Mouse (Mus musculus) midbrain, embryonic 10.5 days (tissue): ENCODE measurements around the gene Hist1h2br. TPM values are rescaled to one million over a fixed set of nuclear protein-coding genes. Genes with fewer than 3 reads are reported as not detected.
"Not testable (repeated sequence)": the region's sequence is repeated elsewhere in the genome, so short reads cannot be mapped to it uniquely, and the experiment has no call there.

Experiments
- DNase-seq: peaks from one replicate; pipeline ENCODE4 v3.0.0-alpha.2; 2017; ENCODE audit warnings: low spot score
- H3K27ac ChIP-seq: fragments of 300-500 bp; sonication (generic); replicated peaks from 2 replicates; pipeline ENCODE4 v1.5.1; 2016; ENCODE audit warnings: mild to moderate bottlenecking
- H3K27me3 ChIP-seq: fragments of 300-500 bp; sonication (generic); 2 replicates; pipeline ENCODE4 v1.6.1; 2016; ENCODE audit warnings: low read depth, mild to moderate bottlenecking; ENCODE audit not compliant: poor library complexity, severe bottlenecking
- H3K36me3 ChIP-seq: fragments of 300-500 bp; sonication (generic); 2 replicates; pipeline ENCODE4 v1.6.1; 2016; ENCODE audit warnings: mild to moderate bottlenecking, moderate library complexity
- H3K4me1 ChIP-seq: fragments of 300-500 bp; sonication (generic); 2 replicates; pipeline ENCODE4 v1.6.1; 2016
- H3K4me3 ChIP-seq: fragments of 300-500 bp; sonication (generic); 2 replicates; pipeline ENCODE4 v1.5.1; 2016; ENCODE audit warnings: mild to moderate bottlenecking, moderate library complexity
- H3K9me3 ChIP-seq: fragments of 300-500 bp; sonication (generic); replicated peaks from 2 replicates; pipeline ENCODE4 v1.6.1; 2016; ENCODE audit warnings: mild to moderate bottlenecking
- WGBS: fragments of 180-500 bp; shearing (Covaris S2); methylation state at CpG from one replicate; pipeline ENCODE4 v1.1.7; 2016; 5-methylcytosine and 5-hydroxymethylcytosine counted together
- polyA plus RNA-seq: library from polyadenylated mRNA; unstranded; fragments of >200 nt; fragmentation: Nextera tagmentation; extraction: Ambion mirVana; gene quantifications from 2 replicates; pipeline ENCODE4 v1.2.1, GENCODE M21; 2016

Hist1h2br gene
- polyA plus RNA-seq = 15.6 and 19.0 TPM in 2 replicates

DNA sequence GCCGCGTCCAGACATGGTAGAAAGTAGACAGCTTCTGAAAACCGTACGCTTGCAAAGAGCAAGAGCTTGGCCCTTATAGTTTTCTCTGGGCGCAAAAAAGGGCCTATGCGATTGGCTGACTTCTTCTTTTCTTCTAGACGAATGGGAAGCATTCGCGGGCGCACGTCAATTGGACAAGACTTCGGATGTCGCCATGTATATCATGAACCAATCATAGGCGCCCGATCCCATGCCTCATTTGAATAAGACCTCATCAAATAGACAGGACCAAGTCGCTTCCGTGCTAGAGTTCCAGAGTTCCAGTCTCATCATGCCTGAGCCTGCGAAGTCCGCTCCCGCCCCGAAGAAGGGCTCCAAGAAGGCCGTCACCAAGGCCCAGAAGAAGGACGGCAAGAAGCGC, at the start of gene Hist1h2br, which contains the start of gene Hist1h2ap:
TSS of gene Hist1h2br (plus strand) at position 283 of the 400 bp plus-strand sequence.
TSS of gene Hist1h2ap (minus strand) at position 47 of the 400 bp plus-strand sequence.
- DNase-seq, H3K4me3 ChIP-seq, H3K4me1 ChIP-seq, H3K9me3 ChIP-seq, H3K27me3 ChIP-seq, H3K27ac ChIP-seq, H3K36me3 ChIP-seq: not testable (repeated sequence)
- no CpG with 5 or more reads among the region's 24 CpGs for WGBS

DNA sequence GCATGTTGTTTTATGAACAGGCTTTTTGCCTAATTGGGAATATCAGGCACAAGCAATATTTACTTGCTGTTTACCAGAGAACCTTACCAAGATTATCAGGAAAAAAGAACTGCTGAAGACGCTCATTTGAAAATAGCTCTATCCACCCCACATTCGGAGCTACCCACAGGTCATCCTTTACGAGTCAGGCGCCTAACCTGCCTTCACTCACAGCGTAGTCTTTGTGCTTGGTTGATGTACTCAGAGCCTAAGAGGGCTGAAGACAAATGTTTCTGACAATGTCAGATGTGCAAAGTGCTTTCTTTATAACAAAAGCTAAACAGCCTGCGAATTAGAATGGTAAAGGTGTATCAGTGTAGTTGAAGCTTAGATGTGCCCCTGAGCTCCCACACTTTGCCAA, 49.2 kb upstream of the Hist1h2br start:
- H3K27me3 ChIP-seq = no peaks in the 10 kb centered on the region
- peaks cover 63% of the 10 kb centered on the region for H3K4me1 ChIP-seq
- 20% methylated on average over 6 of the region's 6 CpGs for WGBS
- DNase-seq = no peak
- peak overlapping the region; percentile 92 for H3K27ac ChIP-seq
- H3K4me3 ChIP-seq = peak overlapping the region; percentile 59
- no peaks in the 10 kb centered on the region for H3K36me3 ChIP-seq
- H3K9me3 ChIP-seq = no peaks in the 10 kb centered on the region

DNA sequence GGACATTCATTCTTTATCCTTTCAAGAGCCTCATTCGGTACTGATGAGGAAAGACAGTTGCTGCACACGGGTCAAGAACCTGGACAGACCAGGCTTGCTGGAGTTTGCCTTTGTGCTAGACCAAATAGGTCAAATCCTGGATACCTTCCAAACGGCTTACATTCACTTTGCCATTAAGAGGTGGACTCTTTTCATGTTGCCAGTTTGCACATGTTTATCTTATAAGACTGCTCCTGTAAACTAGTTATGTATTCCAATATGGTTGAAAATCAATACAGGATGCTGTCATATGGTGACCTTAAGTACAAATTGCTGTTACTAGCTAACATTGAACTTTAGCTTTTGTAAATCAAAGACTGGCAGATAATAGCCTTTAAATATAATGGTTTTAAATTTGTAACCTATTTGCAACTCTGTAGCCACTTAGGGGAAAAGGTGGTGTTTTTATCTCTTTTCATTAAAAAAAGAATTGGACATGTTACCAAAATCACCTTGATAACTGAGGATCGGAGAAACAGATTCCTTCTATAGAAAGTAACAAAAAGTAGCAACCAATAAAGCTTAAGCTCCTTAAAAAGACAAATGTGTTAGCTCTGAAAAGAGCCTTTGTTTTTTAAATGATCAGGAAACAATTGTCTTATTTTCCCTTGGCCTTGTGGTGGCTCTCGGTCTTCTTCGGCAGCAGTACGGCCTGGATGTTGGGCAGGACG, 47.2 kb upstream of the Hist1h2br start:
- Histone ChIP-seq H3K27ac (peak overlapping the region; percentile 92), H3K27me3 (no peaks in the 10 kb centered on the region), H3K9me3 (no peaks in the 10 kb centered on the region), H3K36me3 (no peaks in the 10 kb centered on the region), H3K4me1 (peaks cover 63% of the 10 kb centered on the region), H3K4me3 (peak overlapping the region; percentile 55)
- peak; percentile 48 for DNase-seq
- 5% methylated on average over 8 of the region's 8 CpGs for WGBS

DNA sequence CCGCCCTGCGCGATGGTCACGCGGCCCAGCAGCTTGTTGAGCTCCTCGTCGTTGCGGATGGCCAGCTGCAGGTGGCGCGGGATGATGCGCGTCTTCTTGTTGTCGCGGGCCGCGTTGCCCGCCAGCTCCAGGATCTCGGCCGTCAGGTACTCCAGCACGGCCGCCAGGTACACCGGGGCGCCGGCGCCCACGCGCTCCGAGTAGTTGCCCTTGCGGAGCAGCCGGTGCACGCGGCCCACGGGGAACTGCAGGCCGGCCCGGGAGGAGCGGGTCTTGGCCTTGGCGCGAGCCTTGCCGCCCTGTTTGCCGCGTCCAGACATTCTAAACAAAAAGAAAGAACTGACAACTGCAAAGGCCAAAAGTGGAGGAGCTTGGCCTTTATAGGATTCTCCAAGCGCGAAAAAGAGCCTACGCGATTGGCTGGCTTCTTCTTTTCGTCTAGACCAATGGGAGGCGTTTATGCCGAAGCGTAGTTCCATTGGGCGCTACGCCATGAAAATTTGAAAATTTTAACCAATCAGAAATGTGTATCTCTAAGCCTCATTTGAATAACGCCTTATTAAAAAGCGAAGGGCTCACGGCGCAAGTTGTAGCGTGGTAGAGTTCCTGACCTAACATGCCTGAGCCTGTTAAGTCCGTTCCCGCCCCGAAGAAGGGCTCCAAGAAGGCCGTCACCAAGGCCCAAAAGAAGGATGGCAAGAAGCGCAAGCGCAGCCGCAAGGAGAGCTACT, 46.5 kb upstream of the Hist1h2br start, which contains the start of the genes Hist1h2an and Hist1h2bp:
TSS of gene Hist1h2an (minus strand) at position 320 of the 731 bp plus-strand sequence.
TSS of gene Hist1h2bp (plus strand) at position 563 of the 731 bp plus-strand sequence.
- Histone ChIP-seq H3K27ac (peak within 1 kb of the TSS; percentile 92), H3K4me1 (peaks cover 63% of the 10 kb centered on the region), H3K4me3 (peak within 1 kb of the TSS; percentile 55)
- peak; percentile 88 for DNase-seq
- WGBS = 0% methylated on average over 42 of the region's 63 CpGs
- H3K36me3 ChIP-seq, H3K9me3 ChIP-seq, H3K27me3 ChIP-seq: not testable (repeated sequence)

DNA sequence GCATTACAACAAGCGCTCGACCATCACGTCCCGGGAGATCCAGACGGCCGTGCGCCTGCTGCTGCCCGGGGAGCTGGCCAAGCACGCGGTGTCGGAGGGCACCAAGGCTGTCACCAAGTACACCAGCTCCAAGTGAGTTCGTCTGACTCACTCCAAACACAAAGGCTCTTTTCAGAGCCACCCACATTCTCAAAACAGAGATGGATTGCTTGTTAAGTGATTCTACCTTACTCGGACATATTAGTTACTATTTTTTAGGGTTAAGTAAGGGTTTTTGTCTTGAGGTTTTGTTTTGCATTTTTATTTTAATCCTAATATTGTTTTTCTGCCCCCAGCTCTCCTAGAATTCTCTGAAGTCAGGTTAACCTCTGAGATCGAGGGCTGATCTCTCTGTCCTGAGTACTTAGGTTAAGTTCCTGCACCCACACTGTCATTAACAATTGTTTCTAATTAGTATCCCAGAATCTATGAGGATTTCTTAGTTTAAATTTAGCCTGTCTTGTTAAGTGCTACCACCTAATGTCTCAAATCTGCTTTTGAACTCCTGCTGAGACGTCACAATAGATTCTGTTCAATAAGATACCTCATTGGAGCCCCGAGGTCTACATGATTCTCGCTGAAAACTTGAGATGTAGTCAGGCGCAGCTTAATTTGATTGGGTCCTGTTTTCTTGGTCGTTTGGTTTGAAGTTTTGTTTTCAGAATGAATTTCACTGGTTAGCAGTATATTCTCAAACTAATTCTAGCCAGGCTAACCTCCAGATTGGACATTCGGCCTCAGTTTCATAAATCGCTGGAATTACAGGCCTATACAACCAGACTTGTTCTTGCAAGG, 45.6 kb upstream of the Hist1h2br start:
- Histone ChIP-seq H3K9me3 (no peaks in the 10 kb centered on the region), H3K4me3 (peak overlapping the region; percentile 55), H3K27me3 (no peaks in the 10 kb centered on the region), H3K4me1 (peaks cover 56% of the 10 kb centered on the region), H3K36me3 (no peaks in the 10 kb centered on the region), H3K27ac (peak overlapping the region; percentile 87)
- WGBS = 11% methylated on average over 17 of the region's 21 CpGs
- peak; percentile 20 for DNase-seq

DNA sequence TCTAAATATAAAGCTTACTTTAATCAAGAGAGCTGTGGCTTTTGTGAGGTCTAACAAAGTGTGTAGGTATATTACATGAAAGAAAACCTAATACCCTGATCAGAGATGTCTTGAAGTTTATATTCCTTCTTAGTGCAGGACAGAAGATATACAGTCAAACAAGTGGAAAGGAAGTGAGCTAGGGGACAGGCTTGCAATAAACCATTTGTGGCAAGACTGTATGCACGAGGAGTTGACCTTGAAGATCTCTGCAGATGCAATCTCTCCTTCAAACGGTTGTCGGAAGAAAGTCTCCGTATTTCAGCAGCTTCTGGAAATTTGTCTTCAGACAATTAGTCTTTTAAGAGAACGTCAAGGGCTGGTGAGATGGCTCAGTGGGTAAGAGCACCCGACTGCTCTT, 43.6 kb upstream of the Hist1h2br start:
- peak overlapping the region; percentile 87; the same call in 1 of the 2 replicates for H3K27ac ChIP-seq

DNA sequence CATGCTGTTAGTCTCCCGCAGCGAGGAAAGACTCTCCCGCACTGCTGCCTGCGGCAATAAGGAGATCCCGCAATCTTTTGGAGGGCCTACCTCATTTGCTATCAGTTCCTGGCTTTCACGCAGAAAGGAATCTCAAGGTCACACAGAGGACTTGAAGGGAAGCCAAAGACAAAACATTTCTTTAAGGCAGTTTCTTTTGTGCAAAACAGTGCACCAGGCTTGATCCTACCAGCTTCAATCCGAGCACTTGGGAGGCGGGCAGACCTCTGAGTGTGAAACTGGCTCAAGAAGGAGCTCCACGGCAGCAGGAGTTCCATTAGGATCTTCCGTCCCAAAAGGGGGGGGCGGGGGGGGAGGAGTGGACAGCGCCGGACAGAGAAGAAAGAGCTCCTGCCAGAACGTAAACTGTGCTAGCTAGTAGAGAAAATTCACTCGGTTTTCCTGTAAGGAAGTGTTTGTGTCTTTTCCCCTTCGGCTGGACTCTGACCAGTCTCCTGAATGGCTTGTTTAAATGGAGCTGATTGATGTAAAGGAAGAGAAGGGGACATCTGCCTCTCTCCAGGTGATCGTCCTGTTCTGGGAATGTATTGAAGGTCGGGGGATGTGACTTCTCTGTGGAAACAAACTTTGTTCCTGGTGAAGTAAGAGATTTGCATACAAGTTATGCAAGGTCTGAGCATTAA, 42.8 kb upstream of the Hist1h2br start:
- peak overlapping the region; percentile 38 for H3K4me3 ChIP-seq
- H3K27ac ChIP-seq = peak overlapping the region; percentile 85

More for the DNA sequence above, 43.6 kb upstream of the Hist1h2br start:
- no peaks in the 10 kb centered on the region for H3K27me3 ChIP-seq
- H3K9me3 ChIP-seq = no peaks in the 10 kb centered on the region
- H3K36me3 ChIP-seq = no peaks in the 10 kb centered on the region
- H3K4me3 ChIP-seq = no peak overlapping the region
- no peak for DNase-seq
- 69% methylated on average over 6 of the region's 6 CpGs for WGBS
- H3K4me1 ChIP-seq = peaks cover 46% of the 10 kb centered on the region

DNA sequence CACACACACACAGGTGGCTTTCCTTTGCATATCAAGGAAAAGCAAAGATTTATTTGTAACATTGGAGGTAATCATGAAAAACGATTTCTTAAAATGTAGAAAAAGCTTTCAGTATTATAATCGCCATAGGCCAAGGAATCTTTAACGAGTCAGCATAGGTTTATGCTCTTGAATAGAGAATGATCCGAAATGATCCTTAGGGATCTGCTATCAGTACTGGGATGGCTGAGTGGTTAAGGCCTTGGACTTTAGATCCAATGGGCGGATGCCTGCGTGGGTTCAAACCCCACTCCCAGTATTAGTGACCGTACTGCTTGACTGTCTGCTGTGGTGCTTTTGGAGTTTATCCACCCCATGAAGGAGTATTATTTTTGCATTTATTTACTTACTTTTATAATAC, 38.0 kb upstream of the Hist1h2br start:
- no peaks in the 10 kb centered on the region for H3K36me3 ChIP-seq
- H3K27me3 ChIP-seq = no peaks in the 10 kb centered on the region
- H3K4me1 ChIP-seq = peaks cover 9% of the 10 kb centered on the region
- WGBS = 89% methylated on average over 7 of the region's 7 CpGs
- no peak overlapping the region for H3K27ac ChIP-seq
- no peak for DNase-seq
- no peak overlapping the region for H3K4me3 ChIP-seq
- H3K9me3 ChIP-seq = no peaks in the 10 kb centered on the region

More for the DNA sequence above, 42.8 kb upstream of the Hist1h2br start:
- 7% methylated on average over 18 of the region's 18 CpGs for WGBS
- H3K27me3 ChIP-seq = no peaks in the 10 kb centered on the region
- H3K4me1 ChIP-seq = peaks cover 39% of the 10 kb centered on the region
- H3K36me3 ChIP-seq = no peaks in the 10 kb centered on the region
- peak; percentile 50 for DNase-seq
- no peaks in the 10 kb centered on the region for H3K9me3 ChIP-seq

DNA sequence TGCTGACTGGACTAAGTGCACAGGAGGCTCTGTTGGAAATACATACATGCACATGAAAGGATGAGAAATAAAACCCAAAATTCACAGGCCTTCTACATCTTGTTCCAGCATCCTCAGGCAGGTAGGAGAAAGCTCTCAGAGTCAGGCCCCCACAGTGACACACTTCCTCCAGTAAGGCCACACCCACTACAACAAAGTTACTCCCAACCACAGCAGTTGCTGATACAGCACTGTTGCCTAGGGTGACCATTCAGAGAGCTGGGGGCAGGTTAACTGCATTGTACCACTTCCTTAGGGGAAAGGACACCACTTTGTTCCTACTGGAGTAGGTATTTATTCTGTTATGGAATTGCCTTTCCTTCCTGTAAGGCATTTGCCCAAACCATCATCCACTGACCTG, 36.4 kb upstream of the Hist1h2br start:
- not testable (repeated sequence) for H3K9me3 ChIP-seq

DNA sequence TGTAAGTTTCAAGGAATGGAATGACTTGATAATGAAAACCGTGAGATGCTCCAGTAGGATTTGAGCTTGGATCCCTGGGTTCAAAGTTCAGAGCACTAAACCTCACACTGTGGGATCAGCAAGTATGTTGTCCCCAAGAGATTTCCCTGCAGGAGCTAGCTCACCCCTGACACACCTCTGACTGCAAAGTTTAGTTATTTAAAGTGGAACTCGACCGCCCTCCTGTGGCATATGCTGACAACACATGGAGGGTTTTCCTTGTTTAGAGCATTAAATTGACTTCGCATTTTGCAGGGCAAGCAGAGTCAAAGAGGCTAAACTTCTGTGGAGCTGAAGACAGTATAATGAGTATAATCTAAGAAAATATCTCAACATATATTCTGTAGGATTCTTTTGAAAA, 30.5 kb upstream of the Hist1h2br start:
- not testable (repeated sequence) for H3K36me3 ChIP-seq, H3K27me3 ChIP-seq, H3K9me3 ChIP-seq, DNase-seq, H3K4me1 ChIP-seq, H3K27ac ChIP-seq, H3K4me3 ChIP-seq
- WGBS = no CpG with 5 or more reads among the region's 4 CpGs

More for the DNA sequence above, 36.4 kb upstream of the Hist1h2br start:
- not testable (repeated sequence) for DNase-seq, H3K36me3 ChIP-seq, H3K4me3 ChIP-seq, H3K27ac ChIP-seq, H3K27me3 ChIP-seq, H3K4me1 ChIP-seq

DNA sequence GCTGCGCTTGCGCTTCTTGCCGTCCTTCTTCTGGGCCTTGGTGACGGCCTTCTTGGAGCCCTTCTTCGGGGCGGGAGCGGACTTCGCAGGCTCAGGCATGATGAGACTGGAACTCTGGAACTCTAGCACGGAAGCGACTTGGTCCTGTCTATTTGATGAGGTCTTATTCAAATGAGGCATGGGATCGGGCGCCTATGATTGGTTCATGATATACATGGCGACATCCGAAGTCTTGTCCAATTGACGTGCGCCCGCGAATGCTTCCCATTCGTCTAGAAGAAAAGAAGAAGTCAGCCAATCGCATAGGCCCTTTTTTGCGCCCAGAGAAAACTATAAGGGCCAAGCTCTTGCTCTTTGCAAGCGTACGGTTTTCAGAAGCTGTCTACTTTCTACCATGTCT, 23.5 kb upstream of the Hist1h2br start, which contains the start of the genes Hist1h2bq and Hist1h2ao:
TSS of gene Hist1h2bq (minus strand) at position 125 of the 400 bp plus-strand sequence.
TSS of gene Hist1h2ao (plus strand) at position 393 of the 400 bp plus-strand sequence.
- H3K4me3 ChIP-seq, H3K4me1 ChIP-seq, H3K27ac ChIP-seq, H3K36me3 ChIP-seq, H3K27me3 ChIP-seq, H3K9me3 ChIP-seq, DNase-seq: not testable (repeated sequence)
- no CpG with 5 or more reads among the region's 23 CpGs for WGBS

DNA sequence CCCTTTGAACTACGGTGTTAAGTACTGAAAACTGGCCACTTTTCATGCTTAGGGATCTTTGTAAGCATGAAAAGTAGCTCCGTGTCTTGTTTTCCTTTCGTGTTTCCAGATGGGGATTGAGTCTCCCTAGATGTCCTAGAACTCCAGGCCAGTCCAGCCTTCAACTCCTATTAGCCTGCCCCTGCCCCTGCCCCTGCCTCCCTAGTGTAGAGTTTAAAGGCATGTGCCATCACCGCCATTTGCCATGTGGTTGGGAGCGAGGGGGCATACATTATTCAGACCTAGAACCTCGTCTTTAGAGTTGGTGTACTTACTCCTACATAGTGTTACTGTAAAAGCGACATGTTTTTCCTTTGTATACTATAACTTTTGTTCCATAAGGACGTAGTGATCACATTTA, 22.5 kb upstream of the Hist1h2br start:
- H3K27ac ChIP-seq, H3K9me3 ChIP-seq, H3K36me3 ChIP-seq, DNase-seq, H3K4me1 ChIP-seq, H3K4me3 ChIP-seq, H3K27me3 ChIP-seq: not testable (repeated sequence)
- no CpG with 5 or more reads among the region's 8 CpGs for WGBS
